Mouse (Mus musculus) limb, embryonic 10.5 days (tissue): Measurements from ENCODE around the gene Ube2v1. TPM values are rescaled to one million over a fixed set of nuclear protein-coding genes. Genes with fewer than 3 reads are reported as not detected.

Experiments
- DNase-seq: peaks from one replicate; pipeline ENCODE4 v3.0.0-alpha.2; 2017; ENCODE audit warnings: low spot score
- H3K27ac ChIP-seq: fragments of 300-500 bp; sonication (generic); 2 replicates; pipeline ENCODE4 v1.5.1; 2016; ENCODE audit warnings: mild to moderate bottlenecking
- H3K27me3 ChIP-seq: fragments of 300-500 bp; sonication (generic); 2 replicates; pipeline ENCODE4 v1.6.1; 2016; ENCODE audit warnings: low read depth, mild to moderate bottlenecking; ENCODE audit not compliant: poor library complexity, severe bottlenecking
- H3K36me3 ChIP-seq: fragments of 300-500 bp; sonication (generic); 2 replicates; pipeline ENCODE4 v1.6.1; 2016; ENCODE audit warnings: mild to moderate bottlenecking, moderate library complexity
- H3K4me1 ChIP-seq: fragments of 300-500 bp; sonication (generic); 2 replicates; pipeline ENCODE4 v1.6.1; 2016
- H3K4me3 ChIP-seq: fragments of 300-500 bp; sonication (generic); 2 replicates; pipeline ENCODE4 v1.5.1; 2016; ENCODE audit warnings: mild to moderate bottlenecking, moderate library complexity
- H3K9me3 ChIP-seq: fragments of 300-500 bp; sonication (generic); replicated peaks from 2 replicates; pipeline ENCODE4 v1.6.1; 2016; ENCODE audit warnings: mild to moderate bottlenecking
- WGBS: fragments of 180-500 bp; shearing (Covaris S2); methylation state at CpG from one replicate; pipeline ENCODE4 v1.1.7; 2016; 5-methylcytosine and 5-hydroxymethylcytosine counted together
- polyA plus RNA-seq: library from polyadenylated mRNA; unstranded; fragments of >200 nt; fragmentation: Nextera tagmentation; extraction: Ambion mirVana; gene quantifications from 2 replicates; pipeline ENCODE4 v1.2.1, GENCODE M21; 2016

Ube2v1 gene
- polyA plus RNA-seq = 375 and 404 TPM in 2 replicates

DNA sequence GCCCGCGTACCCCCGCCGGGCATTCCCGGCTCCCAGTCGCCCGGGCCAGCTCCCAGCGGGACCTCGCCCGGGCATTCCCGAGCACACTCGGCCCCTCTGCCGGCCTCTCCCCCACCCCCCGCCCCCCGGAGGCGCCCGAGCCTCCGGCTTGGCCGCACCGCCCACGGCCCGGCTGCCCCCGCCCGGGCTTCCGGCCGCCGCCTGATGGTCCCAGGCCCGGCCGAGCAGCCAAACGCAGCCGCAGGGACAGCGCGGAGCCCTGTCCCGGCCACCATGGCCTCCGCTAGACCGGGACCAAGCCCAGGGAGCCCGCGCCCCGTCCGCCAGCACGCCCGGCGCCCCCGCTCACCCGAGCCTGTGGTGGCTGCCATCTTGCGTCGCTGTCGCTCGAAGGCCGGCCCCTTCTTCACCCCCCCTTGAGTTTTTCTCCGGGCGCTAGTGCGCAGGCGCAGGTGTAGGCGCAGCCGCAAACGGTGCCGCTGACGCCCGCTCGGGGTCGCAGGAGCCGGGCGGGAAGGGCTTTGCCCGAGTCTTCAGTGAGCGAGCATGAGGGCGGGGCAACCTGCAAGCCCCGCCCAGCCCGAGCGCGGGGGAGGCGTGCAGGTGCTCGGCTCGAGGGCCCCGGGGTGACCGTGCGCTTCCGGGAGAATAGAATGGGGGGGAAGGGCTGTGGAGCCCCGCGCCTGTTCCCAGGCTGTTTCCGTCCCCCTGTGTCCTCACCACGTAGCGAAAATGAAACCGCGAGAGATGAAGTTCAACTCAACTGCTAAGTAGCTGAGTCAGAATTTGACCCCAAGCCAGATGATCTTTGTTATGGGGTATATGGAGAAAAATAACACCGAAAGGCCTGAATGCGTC lies at the start of gene Ube2v1:
TSS of gene Ube2v1 (minus strand) at position 505 of the 858 bp plus-strand sequence.
- H3K9me3 ChIP-seq = no peaks in the 10 kb centered on the region
- peaks cover 31% of the 10 kb centered on the region for H3K36me3 ChIP-seq
- H3K4me3 ChIP-seq = peak within 1 kb of the TSS; percentile 87
- H3K27ac ChIP-seq = peak within 1 kb of the TSS; percentile 97
- WGBS = 1% methylated on average over 86 of the region's 87 CpGs
- no peaks in the 10 kb centered on the region for H3K27me3 ChIP-seq
- peaks cover 56% of the 10 kb centered on the region for H3K4me1 ChIP-seq
- DNase-seq = peak; percentile 98

DNA sequence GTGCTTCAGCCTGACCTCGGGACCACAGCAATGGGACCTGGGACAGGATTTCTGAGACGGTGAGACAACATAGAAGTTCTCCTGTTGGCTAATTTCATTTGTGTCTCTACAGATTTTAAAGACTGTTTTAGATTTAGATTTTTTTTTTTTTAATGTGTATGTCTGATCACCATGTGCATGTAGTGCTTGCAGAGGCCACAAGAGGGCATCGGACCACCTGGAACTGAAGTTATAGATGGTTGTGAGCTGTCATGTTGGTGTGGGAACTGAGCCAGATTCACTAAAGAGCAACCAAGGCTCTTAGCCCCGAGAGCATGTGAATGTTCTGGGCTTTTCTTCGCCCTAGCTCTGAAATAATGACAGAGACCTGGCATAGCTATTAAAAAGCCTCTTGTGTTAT lies 48.8 kb upstream of the Ube2v1 start:
- Histone ChIP-seq H3K27ac (no peak overlapping the region), H3K4me1 (0 out of 2 replicates have a peak, but pooled peaks cover 7% of the 10 kb centered on the region), H3K36me3 (no peaks in the 10 kb centered on the region), H3K27me3 (peaks cover 12% of the 10 kb centered on the region), H3K9me3 (no peaks in the 10 kb centered on the region), H3K4me3 (no peak overlapping the region)
- peak; percentile 66 for DNase-seq
- 54% methylated on average over 5 of the region's 5 CpGs for WGBS

DNA sequence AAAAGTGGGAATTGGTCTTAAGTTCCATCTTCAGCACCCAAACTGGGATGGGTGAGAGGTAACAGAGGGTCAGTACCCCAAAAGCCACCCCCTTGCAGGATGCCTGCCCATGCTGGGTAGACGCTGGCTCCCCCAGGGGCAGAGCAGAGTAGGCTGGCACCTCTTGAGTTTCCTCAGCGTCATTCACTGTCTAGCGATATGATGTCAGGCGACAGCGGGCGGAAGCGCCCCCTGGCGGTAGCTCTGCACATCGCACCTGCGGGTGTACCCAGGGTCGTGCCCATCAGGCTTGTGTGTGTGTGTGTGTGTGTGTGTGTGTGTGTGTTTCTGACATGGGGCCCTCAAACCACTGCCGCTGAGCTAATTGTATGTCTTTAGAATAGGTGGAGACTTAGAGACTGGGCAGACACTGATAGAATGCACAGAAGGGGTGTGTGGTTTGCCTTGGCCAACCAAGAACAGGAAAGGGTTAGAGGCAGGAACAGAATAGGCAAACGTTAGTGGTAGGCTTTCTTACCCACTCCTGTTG lies 48.1 kb upstream of the Ube2v1 start:
- Histone ChIP-seq H3K36me3 (no peaks in the 10 kb centered on the region), H3K4me1 (0 out of 2 replicates have a peak, but pooled peaks cover 7% of the 10 kb centered on the region), H3K9me3 (no peaks in the 10 kb centered on the region), H3K27ac (no peak overlapping the region), H3K4me3 (no peak overlapping the region), H3K27me3 (peaks cover 8% of the 10 kb centered on the region; the same call in 1 of the 2 replicates)
- WGBS = 2% methylated on average over 13 of the region's 13 CpGs
- DNase-seq = peak; percentile 88

DNA sequence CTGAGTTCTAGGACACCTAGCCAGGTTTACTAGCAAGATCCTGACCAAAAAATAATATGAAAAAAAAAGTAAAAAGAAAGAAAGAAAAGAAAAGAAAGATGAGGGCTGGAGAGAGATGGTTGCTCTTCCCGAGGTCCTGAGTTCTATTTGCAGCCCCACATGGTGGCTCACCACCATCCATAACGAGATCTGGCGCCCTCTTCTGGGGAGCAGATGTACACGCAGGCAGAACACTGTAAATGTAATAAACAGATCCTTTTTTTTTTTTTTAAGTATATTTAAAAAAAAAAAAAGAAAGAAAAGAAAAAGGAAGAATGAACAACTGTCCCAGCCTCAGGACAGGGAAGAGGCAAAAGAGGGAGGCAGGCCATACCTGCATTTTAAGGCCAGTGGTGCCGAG lies 46.7 kb upstream of the Ube2v1 start:
- 0 out of 2 replicates have a peak, but pooled peaks cover 7% of the 10 kb centered on the region for H3K4me1 ChIP-seq
- peaks cover 8% of the 10 kb centered on the region; the same call in 1 of the 2 replicates for H3K27me3 ChIP-seq
- no peak overlapping the region for H3K4me3 ChIP-seq
- no peaks in the 10 kb centered on the region for H3K9me3 ChIP-seq
- H3K27ac ChIP-seq = no peak overlapping the region
- no peak for DNase-seq
- WGBS = 54% methylated on average over 5 of the region's 5 CpGs
- H3K36me3 ChIP-seq = no peaks in the 10 kb centered on the region

DNA sequence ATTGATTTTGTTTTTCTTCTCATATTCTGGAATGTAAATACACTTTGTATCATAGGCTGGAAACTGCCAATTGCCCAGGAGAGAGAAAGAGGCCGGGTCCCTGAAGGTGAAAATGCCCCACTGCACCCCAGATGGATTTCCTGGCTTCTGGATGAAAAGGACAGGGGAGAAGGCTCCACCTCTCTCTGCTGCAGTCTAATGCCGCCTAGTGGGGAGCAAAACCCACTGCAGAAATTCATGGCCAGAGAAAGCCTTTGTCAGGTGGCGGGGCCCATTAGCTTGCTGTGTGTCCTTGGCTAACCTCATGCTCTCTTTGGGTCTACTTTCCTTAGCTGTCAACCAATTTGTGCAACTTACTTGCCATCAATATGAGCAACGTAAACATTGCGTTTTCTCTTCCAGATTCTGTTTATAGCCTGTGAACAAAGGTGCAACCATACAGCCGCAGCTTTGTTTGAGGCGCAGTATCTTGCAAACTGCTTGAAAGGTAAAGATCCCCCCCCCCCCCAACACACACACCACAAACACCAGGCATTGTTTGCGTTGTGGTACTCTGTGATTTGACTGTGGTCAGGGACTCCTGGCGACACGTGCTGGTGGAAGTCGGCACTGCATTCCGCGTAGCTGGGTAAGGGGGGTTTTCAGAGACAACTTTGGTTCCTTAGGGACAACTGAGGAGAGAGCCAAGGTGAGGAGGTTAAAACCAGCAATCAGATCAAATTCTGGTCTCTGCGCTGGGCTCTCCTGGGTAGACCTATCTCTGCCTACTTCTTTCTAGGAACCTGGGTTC lies 43.4 kb upstream of the Ube2v1 start:
- DNase-seq = no peak
- Histone ChIP-seq H3K36me3 (no peaks in the 10 kb centered on the region), H3K27ac (no peak overlapping the region), H3K27me3 (peaks cover 8% of the 10 kb centered on the region; the same call in 1 of the 2 replicates), H3K4me1 (peaks cover 11% of the 10 kb centered on the region), H3K9me3 (no peaks in the 10 kb centered on the region), H3K4me3 (no peak overlapping the region)
- WGBS = 43% methylated on average over 14 of the region's 14 CpGs

DNA sequence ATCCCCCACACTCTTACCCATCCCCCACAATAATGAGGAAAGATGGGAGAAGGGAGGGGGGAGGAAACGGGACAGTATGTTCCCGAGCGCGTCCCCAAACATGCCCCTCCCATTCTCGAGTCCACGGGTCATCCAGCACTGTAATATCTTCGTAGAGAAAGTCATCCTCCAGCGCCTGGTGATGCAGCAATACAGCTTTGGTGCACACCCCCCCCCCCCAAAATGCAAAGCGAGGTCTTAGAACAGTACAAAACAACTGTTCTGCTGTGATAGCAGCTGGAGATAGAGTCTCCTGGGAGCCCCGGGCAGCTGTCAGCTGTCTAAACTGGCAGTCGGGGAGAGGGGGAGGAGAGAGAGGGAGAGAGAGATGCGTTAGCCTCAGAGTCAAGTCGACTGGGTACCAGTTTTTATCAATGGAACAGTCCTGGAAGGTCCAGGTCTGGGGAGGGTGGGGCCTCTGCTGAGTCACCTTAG lies 40.4 kb upstream of the Ube2v1 start:
- Histone ChIP-seq H3K27me3 (peaks cover 8% of the 10 kb centered on the region; the same call in 1 of the 2 replicates), H3K9me3 (no peaks in the 10 kb centered on the region), H3K36me3 (no peaks in the 10 kb centered on the region), H3K4me1 (peaks cover 6% of the 10 kb centered on the region), H3K4me3 (no peak overlapping the region), H3K27ac (no peak overlapping the region)
- no peak for DNase-seq
- 42% methylated on average over 13 of the region's 13 CpGs for WGBS

DNA sequence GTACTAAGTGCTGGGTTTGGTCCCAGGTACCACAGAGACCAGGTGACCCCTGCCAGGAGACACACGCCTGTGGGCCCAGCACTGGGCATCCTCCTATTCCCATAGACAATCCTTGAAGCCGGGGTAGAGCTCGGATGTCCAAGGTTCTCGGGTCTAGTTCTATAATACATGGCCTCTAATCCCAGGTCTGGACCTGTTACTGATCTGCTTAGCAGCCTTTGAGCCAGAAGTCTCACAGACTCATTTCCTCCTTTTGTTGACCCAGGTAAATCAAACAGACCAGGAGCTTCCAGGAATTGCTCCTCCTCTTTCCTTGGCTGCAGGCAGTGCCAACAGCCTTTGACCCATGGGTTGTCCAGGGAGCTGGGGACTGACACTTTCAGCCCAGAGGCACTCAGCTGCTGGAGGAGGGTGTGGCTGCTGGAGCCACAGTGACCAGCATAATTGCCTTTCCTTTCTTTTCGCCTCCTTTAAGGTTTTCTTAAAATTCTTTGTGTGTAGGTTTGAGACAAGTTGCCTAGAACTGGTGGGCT lies 39.3 kb upstream of the Ube2v1 start:
- Histone ChIP-seq H3K36me3 (no peaks in the 10 kb centered on the region), H3K4me1 (peaks cover 6% of the 10 kb centered on the region), H3K9me3 (no peaks in the 10 kb centered on the region), H3K4me3 (no peak overlapping the region), H3K27me3 (0 out of 2 replicates have a peak, but pooled peaks cover 1% of the 10 kb centered on the region), H3K27ac (no peak overlapping the region)
- no peak for DNase-seq
- WGBS = 83% methylated on average over 5 of the region's 5 CpGs

DNA sequence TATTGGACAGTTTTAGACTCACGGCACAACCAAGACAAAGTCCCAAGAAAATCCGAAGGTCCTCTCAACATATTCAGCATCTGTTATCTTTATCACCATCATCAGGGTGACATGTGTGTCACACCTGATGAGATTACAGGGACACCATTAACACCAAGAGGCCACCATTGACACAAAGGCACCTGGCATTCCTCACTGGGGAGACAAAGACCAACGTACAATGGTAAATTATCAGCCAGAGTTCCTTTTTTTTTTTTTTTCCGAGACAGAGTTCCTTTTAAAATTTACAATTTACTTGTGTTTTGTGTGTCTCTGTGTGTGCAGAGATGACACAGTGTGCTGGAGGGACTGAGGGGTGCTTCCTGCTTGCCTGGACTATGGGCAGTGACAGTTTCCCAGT lies 37.5 kb upstream of the Ube2v1 start:
- H3K9me3 ChIP-seq = no peaks in the 10 kb centered on the region
- no peaks in the 10 kb centered on the region for H3K36me3 ChIP-seq
- H3K4me3 ChIP-seq = no peak overlapping the region
- H3K27me3 ChIP-seq = no peaks in the 10 kb centered on the region
- peaks cover 4% of the 10 kb centered on the region for H3K4me1 ChIP-seq
- no peak overlapping the region for H3K27ac ChIP-seq
- 82% methylated on average over 4 of the region's 4 CpGs for WGBS
- no peak for DNase-seq

DNA sequence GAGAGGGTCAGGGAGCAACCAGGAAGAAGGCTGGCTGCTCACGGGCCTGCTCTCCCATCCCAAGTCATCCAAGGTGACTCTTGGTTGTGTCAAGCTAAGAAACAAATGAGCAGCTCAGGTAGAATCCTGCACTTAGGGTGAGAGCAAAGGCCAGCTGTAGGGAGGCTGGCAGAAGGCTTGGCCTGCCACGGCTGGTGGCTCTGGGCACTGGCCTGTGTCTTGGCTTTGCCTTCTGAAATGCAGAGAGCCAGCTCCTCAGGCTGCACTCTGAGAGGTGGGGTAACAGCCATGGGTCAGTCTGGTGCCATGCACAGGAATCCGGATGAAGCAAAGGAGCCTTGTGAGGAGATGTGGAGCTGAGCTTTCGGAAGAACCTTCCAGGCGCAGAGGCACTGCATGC lies 36.5 kb upstream of the Ube2v1 start:
- WGBS = 91% methylated on average over 5 of the region's 5 CpGs
- no peaks in the 10 kb centered on the region for H3K36me3 ChIP-seq
- H3K27me3 ChIP-seq = 0 out of 2 replicates have a peak, but pooled peaks cover under 1% of the 10 kb centered on the region
- no peak overlapping the region for H3K4me3 ChIP-seq
- H3K4me1 ChIP-seq = peaks cover 4% of the 10 kb centered on the region
- H3K27ac ChIP-seq = no peak overlapping the region
- DNase-seq = no peak
- no peaks in the 10 kb centered on the region for H3K9me3 ChIP-seq

DNA sequence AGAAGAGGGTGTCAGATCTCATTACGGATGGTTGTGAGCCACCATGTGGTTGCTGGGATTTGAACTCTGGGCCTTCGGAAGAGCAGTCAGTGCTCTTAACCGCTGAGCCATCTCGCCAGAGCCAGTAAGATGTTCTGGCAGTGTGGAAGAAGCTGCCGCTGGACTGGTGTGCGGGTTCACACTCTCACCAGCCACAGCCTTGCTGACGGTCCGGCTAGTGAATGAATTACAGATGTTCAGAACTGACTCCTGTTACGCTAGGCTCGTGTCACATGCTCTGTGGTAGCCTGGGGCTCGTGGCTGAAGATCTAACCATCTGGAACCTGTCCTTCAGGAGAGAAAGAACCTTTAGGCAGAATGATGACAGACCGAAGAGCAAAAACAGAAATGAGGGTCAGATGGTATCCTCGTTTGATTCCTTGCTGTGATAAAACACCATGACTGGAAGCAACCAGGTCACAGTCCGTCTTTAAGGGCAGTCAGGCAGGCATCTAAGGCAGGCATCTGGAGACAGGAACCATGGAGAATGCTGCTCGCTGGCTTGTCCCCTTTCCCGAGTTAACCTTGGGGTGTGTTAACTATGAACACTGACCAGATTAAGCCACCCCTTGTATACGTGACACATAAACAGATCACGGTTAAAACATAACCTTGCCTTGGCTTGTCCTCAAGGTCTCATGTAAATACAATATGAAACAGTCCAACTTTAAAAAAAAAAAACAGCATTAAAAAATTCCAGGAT lies 34.2 kb upstream of the Ube2v1 start:
- Histone ChIP-seq H3K27me3 (peaks cover 16% of the 10 kb centered on the region), H3K4me1 (peaks cover 12% of the 10 kb centered on the region), H3K36me3 (no peaks in the 10 kb centered on the region), H3K4me3 (no peak overlapping the region), H3K9me3 (no peaks in the 10 kb centered on the region), H3K27ac (no peak overlapping the region)
- DNase-seq = no peak
- 81% methylated on average over 18 of the region's 18 CpGs for WGBS

DNA sequence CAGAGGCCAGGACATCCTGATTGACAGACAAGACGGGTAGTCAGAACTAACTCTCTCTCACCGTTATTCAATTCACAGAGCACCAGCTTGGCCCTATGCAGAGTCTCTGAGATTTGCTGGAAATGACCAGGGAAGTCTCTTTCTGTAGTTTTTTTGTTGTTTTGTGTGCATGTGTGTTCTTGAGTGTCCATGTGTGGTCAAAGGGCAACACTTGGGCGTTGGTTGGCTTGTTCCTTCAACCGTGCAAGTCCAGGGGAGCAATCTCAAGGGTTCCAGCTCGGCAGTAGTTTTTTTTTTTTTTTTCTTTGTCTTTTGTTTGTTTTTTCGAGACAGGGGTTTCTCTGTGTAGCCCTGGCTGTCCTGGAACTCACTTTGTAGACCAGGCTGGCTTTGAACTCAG lies 30.8 kb upstream of the Ube2v1 start:
- Histone ChIP-seq H3K4me1 (peaks cover 40% of the 10 kb centered on the region), H3K27ac (no peak overlapping the region), H3K4me3 (peak overlapping the region; percentile 87; the same call in 1 of the 2 replicates), H3K9me3 (no peaks in the 10 kb centered on the region), H3K27me3 (peaks cover 16% of the 10 kb centered on the region), H3K36me3 (peaks cover 12% of the 10 kb centered on the region)
- no peak for DNase-seq
- WGBS = 59% methylated on average over 6 of the region's 6 CpGs
